Mouse (Mus musculus) ovary, postnatal 36 days (tissue): ENCODE results near the gene Gabra2.

Source experiments
- DNase-seq: peaks from one replicate; pipeline ENCODE4 v3.0.0; 2022; ENCODE audit warnings: low spot score, mixed read lengths

Gabra2 gene

GRCm38 (mm10) chr5:71095725-71096607 is at the start of gene Gabra2:
Gene Gabra2, minus strand, starts transcription at chr5:71095849.
- DNase-seq = peak; percentile 16

GRCm38 (mm10) chr5:71136691-71137090 is 41.0 kb upstream of the Gabra2 start:
- no peak for DNase-seq

- DNase-seq = no peak
Observed at GRCm38 (mm10) chr5:71135840-71136239, 40.2 kb upstream of the Gabra2 start.

- no peak for DNase-seq
Observed at GRCm38 (mm10) chr5:71127721-71128120, 32.1 kb upstream of the Gabra2 start.

GRCm38 (mm10) chr5:71115216-71115615 is 19.6 kb upstream of the Gabra2 start:
- peak; percentile 3 for DNase-seq

- peak; percentile 11 for DNase-seq
Observed at GRCm38 (mm10) chr5:71095180-71095579, 469 bp downstream of the Gabra2 start.

GRCm38 (mm10) chr5:71094776-71095175 is 873 bp downstream of the Gabra2 start:
- DNase-seq = no peak

GRCm38 (mm10) chr5:71093807-71094206 is 1.8 kb downstream of the Gabra2 start:
- no peak for DNase-seq

GRCm38 (mm10) chr5:71092475-71092874 is 3.2 kb downstream of the Gabra2 start:
- DNase-seq = no peak

- DNase-seq = no peak
Observed at GRCm38 (mm10) chr5:71091926-71092325, 3.7 kb downstream of the Gabra2 start.

GRCm38 (mm10) chr5:71078861-71079260 is 16.8 kb downstream of the Gabra2 start:
- DNase-seq = no peak

GRCm38 (mm10) chr5:71061696-71062095 is 34.0 kb downstream of the Gabra2 start:
- no peak for DNase-seq

GRCm38 (mm10) chr5:71058047-71058446 is 37.6 kb downstream of the Gabra2 start:
- DNase-seq = no peak

GRCm38 (mm10) chr5:71037352-71037751 is 58.3 kb downstream of the Gabra2 start:
- no peak for DNase-seq

GRCm38 (mm10) chr5:71025956-71026355 is 69.7 kb downstream of the Gabra2 start:
- DNase-seq = no peak

- DNase-seq = no peak
Observed at GRCm38 (mm10) chr5:71011751-71012150, 83.9 kb downstream of the Gabra2 start.

- DNase-seq = no peak
Observed at GRCm38 (mm10) chr5:71011271-71011670, 84.4 kb downstream of the Gabra2 start.

- no peak for DNase-seq
Observed at GRCm38 (mm10) chr5:71010797-71011196, 84.9 kb downstream of the Gabra2 start.

- no peak for DNase-seq
Observed at GRCm38 (mm10) chr5:70995617-70996325, 99.9 kb downstream of the Gabra2 start.

- DNase-seq = no peak
Observed at GRCm38 (mm10) chr5:70993281-70993680, 102.4 kb downstream of the Gabra2 start.

- no peak for DNase-seq
Observed at GRCm38 (mm10) chr5:70990891-70991290, 104.8 kb downstream of the Gabra2 start.
